Mouse (Mus musculus) stomach, postnatal 0 days (tissue): ENCODE data around the gene Apbb2. TPM values are rescaled to one million over a fixed set of nuclear protein-coding genes. Genes with fewer than 3 reads are reported as not detected.

Source experiments
- ATAC-seq: fragments of 200-750 bp; cut with Nextera tagmentation; 2 replicates; pipeline ENCODE4 v1.8.0; 2017; ENCODE audit not compliant: low FRiP score, low TSS enrichment
- DNase-seq: peaks from one replicate; pipeline ENCODE4 v3.0.0-alpha.2; 2016; ENCODE audit warnings: low spot score
- H3K27ac ChIP-seq: fragments of 300-500 bp; sonication (generic); replicated peaks from 2 replicates; pipeline ENCODE4 v1.5.1; 2014; ENCODE audit warnings: mild to moderate bottlenecking, control low read depth
- H3K27me3 ChIP-seq: fragments of 300-500 bp; sonication (generic); 2 replicates; pipeline ENCODE4 v1.6.1; 2014; ENCODE audit warnings: low read length; ENCODE audit not compliant: control insufficient read depth, insufficient read depth
- H3K36me3 ChIP-seq: fragments of 300-500 bp; sonication (generic); 2 replicates; pipeline ENCODE4 v1.6.1; 2014; ENCODE audit warnings: low read length, mixed read lengths; ENCODE audit not compliant: control insufficient read depth, insufficient read depth
- H3K4me1 ChIP-seq: fragments of 300-500 bp; sonication (generic); replicated peaks from 2 replicates; pipeline ENCODE4 v1.6.1; 2014; ENCODE audit warnings: antibody characterized with exemption; ENCODE audit not compliant: control insufficient read depth, insufficient read depth
- H3K4me2 ChIP-seq: fragments of 300-500 bp; sonication (generic); replicated peaks from 2 replicates; pipeline ENCODE4 v1.6.1; 2014; ENCODE audit warnings: low read depth, mild to moderate bottlenecking, control low read depth, moderate library complexity
- H3K4me3 ChIP-seq: fragments of 300-500 bp; sonication (generic); 2 replicates; pipeline ENCODE4 v1.5.1; 2014; ENCODE audit warnings: low read depth, low read length, control low read depth
- H3K9ac ChIP-seq: fragments of 300-500 bp; sonication (generic); 2 replicates; pipeline ENCODE4 v1.6.1; 2014; ENCODE audit warnings: mild to moderate bottlenecking, low read length, control low read depth, mixed read lengths
- H3K9me3 ChIP-seq: fragments of 300-500 bp; sonication (generic); 2 replicates; pipeline ENCODE4 v1.6.1; 2016; ENCODE audit warnings: low read length; ENCODE audit not compliant: control insufficient read depth
- CTCF ChIP-seq: IDR thresholded peaks from 2 replicates; pipeline ENCODE4 v1.5.1; 2016; ENCODE audit warnings: antibody characterized with exemption, low read depth, mild to moderate bottlenecking, moderate library complexity
- EP300 ChIP-seq: optimal IDR thresholded peaks from 2 replicates; pipeline ENCODE3; 2016; ENCODE audit warnings: antibody characterized with exemption
- WGBS: fragments of 180-500 bp; shearing (Covaris S2); extraction: QIAGEN DNeasy Blood & Tissue Kit; methylation state at CpG from one replicate; pipeline ENCODE4 v1.1.7; 2014; 5-methylcytosine and 5-hydroxymethylcytosine counted together
- polyA plus RNA-seq: library from polyadenylated mRNA; unstranded; fragments of >200 nt; fragmentation: Nextera tagmentation; extraction: Ambion mirVana; gene quantifications from 2 replicates; pipeline ENCODE4 v1.2.1, GENCODE M21; 2015

The Apbb2 gene
- polyA plus RNA-seq, 1 experiment from 2014 or later, result 18.3 TPM

DNA sequence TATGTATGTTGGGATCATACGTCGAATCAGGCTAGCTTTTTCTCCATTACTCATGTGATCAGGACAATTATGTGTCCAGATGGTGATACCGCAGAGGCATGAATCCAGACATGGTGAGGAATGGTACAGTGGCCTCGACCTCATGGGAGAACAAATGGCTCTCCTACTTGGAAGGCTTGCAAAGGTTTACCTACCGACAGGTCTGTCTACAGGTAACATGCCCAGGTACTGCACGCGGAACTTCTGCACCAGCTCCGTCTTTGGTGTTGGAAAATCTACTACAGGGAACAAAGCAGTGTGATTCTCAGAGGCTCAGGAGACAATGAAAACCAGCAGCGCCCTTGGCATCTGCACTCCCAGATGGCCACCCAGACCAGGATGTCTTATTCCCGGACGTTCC lies 307.8 kb downstream of the Apbb2 start:
- Histone ChIP-seq H3K36me3 (peaks cover 2% of the 10 kb centered on the region), H3K9ac (no peak overlapping the region), H3K9me3 (no peaks in the 10 kb centered on the region), H3K4me1 (no peaks in the 10 kb centered on the region), H3K4me3 (no peak overlapping the region), H3K27ac (no peak overlapping the region), H3K27me3 (no peaks in the 10 kb centered on the region), H3K4me2 (no peak overlapping the region)
- TF ChIP-seq CTCF, result no peak
- no peak for TF ChIP-seq EP300
- WGBS, result 93% methylated on average over 11 of the region's 11 CpGs
- DNase-seq (no peak), ATAC-seq (no peak)

GRCm38 (mm10) chr5:66310328-66310727 lies 308.3 kb downstream of the Apbb2 start:
- Histone ChIP-seq H3K36me3 (peaks cover 2% of the 10 kb centered on the region), H3K4me3 (no peak overlapping the region), H3K4me1 (no peaks in the 10 kb centered on the region), H3K9me3 (no peaks in the 10 kb centered on the region), H3K4me2 (no peak overlapping the region), H3K9ac (no peak overlapping the region), H3K27ac (no peak overlapping the region), H3K27me3 (no peaks in the 10 kb centered on the region)
- no peak for ATAC-seq
- TF ChIP-seq CTCF (no peak), EP300 (no peak)
- WGBS, result 79% methylated on average over 9 of the region's 9 CpGs
- DNase-seq, result no peak

DNA sequence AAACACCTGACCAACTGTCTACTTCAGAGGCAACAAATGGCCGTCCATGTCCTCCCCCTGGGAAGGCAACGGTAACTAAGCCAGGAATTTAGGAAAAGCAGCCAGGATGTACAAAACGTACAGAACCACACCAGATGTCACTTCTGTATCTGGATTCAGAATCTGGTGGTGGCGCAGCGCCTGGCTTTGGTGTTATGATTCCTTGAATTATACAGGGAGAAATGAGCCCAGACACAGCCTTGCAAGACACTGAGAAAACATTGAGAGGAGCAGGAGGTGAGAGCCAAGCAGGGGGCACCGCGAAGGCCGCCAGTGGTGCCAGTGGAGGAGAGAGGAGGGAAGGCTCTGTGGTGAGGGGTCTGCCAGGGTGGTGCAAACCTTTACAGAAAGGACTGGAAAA lies 313.1 kb downstream of the Apbb2 start:
- no peak overlapping the region for H3K4me3 ChIP-seq
- no peak overlapping the region for H3K4me2 ChIP-seq
- no peaks in the 10 kb centered on the region for H3K4me1 ChIP-seq
- no peak for DNase-seq
- H3K9me3 ChIP-seq, result no peaks in the 10 kb centered on the region
- no peaks in the 10 kb centered on the region for H3K27me3 ChIP-seq
- ATAC-seq, result no peak
- peaks cover 2% of the 10 kb centered on the region for H3K36me3 ChIP-seq
- TF ChIP-seq EP300, result no peak
- TF ChIP-seq CTCF, result no peak
- whole genome bisulfite sequencing, result 81% methylated on average over 8 of the region's 8 CpGs
- H3K27ac ChIP-seq, result no peak overlapping the region
- H3K9ac ChIP-seq, result no peak overlapping the region

DNA sequence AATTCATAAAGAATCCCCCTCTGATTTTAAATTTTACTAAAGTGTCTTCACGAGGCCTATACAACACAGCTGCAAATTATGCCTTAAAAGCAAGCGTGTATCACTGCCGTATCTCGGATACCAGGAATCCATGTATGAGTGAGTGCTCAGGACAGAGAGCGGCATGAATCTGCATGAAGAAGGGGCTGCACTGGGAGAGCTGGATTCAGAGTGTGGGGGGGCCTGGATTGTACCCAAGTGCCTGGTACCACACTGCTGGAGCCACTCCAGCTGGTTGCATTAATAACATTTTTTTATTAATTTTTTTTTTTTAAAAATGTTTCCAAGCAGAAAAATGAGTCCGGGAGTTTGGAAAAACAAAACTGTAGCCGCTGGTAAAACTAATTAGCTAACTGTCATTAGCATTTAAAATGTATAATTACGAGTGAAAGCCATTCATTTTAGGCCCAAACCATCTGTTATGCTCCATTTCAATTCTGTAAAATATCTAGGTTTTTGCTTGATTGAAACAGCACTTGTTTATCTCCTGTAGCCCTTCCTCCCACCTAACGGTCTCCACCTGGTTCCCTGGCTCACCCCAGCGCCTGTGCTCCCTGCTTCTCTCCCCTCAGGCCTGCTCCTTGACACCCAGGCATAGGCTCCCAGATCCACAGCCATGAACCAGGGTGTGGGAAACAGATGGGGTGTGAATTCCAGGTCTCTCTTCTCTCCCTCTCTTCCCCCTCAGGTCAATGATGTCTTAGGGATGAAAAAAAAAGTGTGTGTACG lies 314.1 kb downstream of the Apbb2 start:
- Histone ChIP-seq H3K4me2 (no peak overlapping the region), H3K4me1 (no peaks in the 10 kb centered on the region), H3K4me3 (no peak overlapping the region), H3K27me3 (no peaks in the 10 kb centered on the region), H3K9ac (no peak overlapping the region), H3K9me3 (no peaks in the 10 kb centered on the region), H3K27ac (no peak overlapping the region), H3K36me3 (peaks cover 2% of the 10 kb centered on the region)
- 85% methylated on average over 11 of the region's 11 CpGs for WGBS
- ATAC-seq (no peak), DNase-seq (no peak)
- TF ChIP-seq CTCF, result no peak
- no peak for TF ChIP-seq EP300

- TF ChIP-seq EP300 (no peak), CTCF (no peak)
- H3K4me1 ChIP-seq, result no peaks in the 10 kb centered on the region
- ATAC-seq, result no peak
- H3K36me3 ChIP-seq, result peaks cover 2% of the 10 kb centered on the region
- 94% methylated on average over 2 of the region's 2 CpGs for WGBS
- H3K27me3 ChIP-seq, result no peaks in the 10 kb centered on the region
- DNase-seq, result no peak
- H3K9ac ChIP-seq, result no peak overlapping the region
- no peak overlapping the region for H3K27ac ChIP-seq
- no peak overlapping the region for H3K4me3 ChIP-seq
- no peaks in the 10 kb centered on the region for H3K9me3 ChIP-seq
- no peak overlapping the region for H3K4me2 ChIP-seq
Observed at GRCm38 (mm10) chr5:66302873-66303272, 315.7 kb downstream of the Apbb2 start.

DNA sequence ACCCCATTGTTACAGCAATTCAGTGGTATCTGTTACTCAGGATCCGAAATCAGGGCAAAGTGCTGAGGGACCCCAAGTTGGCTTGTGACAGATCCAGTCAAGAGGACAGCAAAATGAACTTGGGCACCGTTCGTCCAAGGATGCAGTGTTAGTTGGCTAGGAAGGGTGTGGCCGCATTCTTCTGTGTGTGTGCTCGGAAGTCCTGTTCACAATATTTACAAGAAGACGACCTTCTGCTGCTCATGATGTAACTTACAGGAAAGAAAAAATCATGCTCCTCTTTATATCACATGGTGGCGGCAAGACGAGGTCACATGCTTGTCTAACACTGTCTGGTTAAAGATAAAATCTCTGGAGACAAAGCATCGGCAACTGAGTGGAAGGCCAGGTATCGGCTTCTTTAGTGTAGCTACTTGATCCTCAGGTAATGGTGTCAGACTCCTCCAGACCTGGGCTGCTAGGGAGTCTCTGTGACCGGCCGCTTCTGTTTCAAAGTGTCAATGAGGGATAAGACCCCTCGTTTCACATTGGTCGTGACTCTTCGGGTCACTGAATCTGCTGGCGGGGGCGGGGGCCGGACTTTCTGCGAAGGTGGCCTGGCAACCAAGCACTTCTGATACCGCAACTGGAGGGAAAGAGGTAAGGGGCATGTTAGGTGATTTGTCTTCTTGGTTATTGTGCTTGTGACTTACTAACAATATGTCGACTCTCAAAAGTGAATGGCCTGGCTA lies 316.3 kb downstream of the Apbb2 start:
- Histone ChIP-seq H3K9ac (no peak overlapping the region), H3K9me3 (no peaks in the 10 kb centered on the region), H3K27me3 (no peaks in the 10 kb centered on the region), H3K4me1 (no peaks in the 10 kb centered on the region), H3K36me3 (no peaks in the 10 kb centered on the region; the same call in 1 of the 2 replicates), H3K4me3 (no peak overlapping the region), H3K27ac (no peak overlapping the region), H3K4me2 (no peak overlapping the region)
- ATAC-seq (no peak), DNase-seq (no peak)
- 82% methylated on average over 21 of the region's 21 CpGs for WGBS
- no peak for TF ChIP-seq CTCF
- TF ChIP-seq EP300, result no peak
